Mouse (Mus musculus) myocyte (in vitro differentiated cells): ENCODE measurements at regions not wholly inside any gene's neighbourhood (a gene's known extent, or its start where the extent isn't known, plus 50 kb on each side); places are given as distances from the start of the nearest gene placed in this dataset.

Experiments used
- H3K27me3 ChIP-seq: one replicate; pipeline ENCODE4 v1.6.1; 2011; ENCODE audit not compliant: control insufficient read depth, insufficient read depth, insufficient read length
- H3K36me3 ChIP-seq: one replicate; pipeline ENCODE4 v1.6.1; 2011; ENCODE audit not compliant: control insufficient read depth, insufficient read depth
- H3K4me2 ChIP-seq: one replicate; pipeline ENCODE4 v1.6.1; 2011; ENCODE audit warnings: low read depth, control low read depth
- H3K4me3 ChIP-seq: one replicate; pipeline ENCODE4 v1.5.1; 2011; ENCODE audit warnings: mild to moderate bottlenecking, control low read depth, moderate library complexity
- H3K79me2 ChIP-seq: one replicate; pipeline ENCODE4 v1.6.1; 2011; ENCODE audit not compliant: control insufficient read depth, insufficient read depth
- H3ac ChIP-seq: one replicate; pipeline ENCODE4 v1.6.1; 2011; ENCODE audit not compliant: control insufficient read depth, insufficient read length
- CEBPB ChIP-seq: IDR thresholded peaks from 2 replicates; pipeline ENCODE4 v1.6.1; 2011; ENCODE audit warnings: mild to moderate bottlenecking, moderate library complexity; ENCODE audit not compliant: poor library complexity, insufficient read depth, severe bottlenecking
- E2F4 ChIP-seq: IDR thresholded peaks from one replicate; pipeline ENCODE4 v1.6.1; 2011; ENCODE audit warnings: mild to moderate bottlenecking, control low read depth, moderate library complexity; ENCODE audit not compliant: insufficient read depth
- MAX ChIP-seq: IDR thresholded peaks from one replicate; pipeline ENCODE4 v1.6.1; 2011; ENCODE audit warnings: low read depth, mild to moderate bottlenecking, control low read depth
- MYOD1 ChIP-seq, 3 experiments: IDR thresholded peaks; one replicate each; pipeline ENCODE4 v1.6.1; 2011; ENCODE audit warnings: control low read depth in 2 of 3, low read depth in 2 of 3, mild to moderate bottlenecking in 2 of 3, moderate library complexity in 1 of 3; ENCODE audit not compliant: insufficient read length in 2 of 3, control insufficient read depth in 1 of 3
- MYOG ChIP-seq, 3 experiments: IDR thresholded peaks; one replicate each; pipeline ENCODE4 v1.6.1; 2011; ENCODE audit warnings: control low read depth in 2 of 3, low read depth in 2 of 3, mild to moderate bottlenecking in 2 of 3; ENCODE audit not compliant: insufficient read length in 2 of 3, control insufficient read depth in 1 of 3, insufficient read depth in 1 of 3
- POLR2A ChIP-seq: IDR thresholded peaks from one replicate; pipeline ENCODE4 v1.6.1; 2011; ENCODE audit warnings: low read depth, mild to moderate bottlenecking, control low read depth, moderate library complexity; ENCODE audit not compliant: insufficient read length
- POLR2AphosphoS2 ChIP-seq: IDR thresholded peaks from one replicate; pipeline ENCODE4 v1.6.1; 2011; ENCODE audit warnings: low read depth, control low read depth; ENCODE audit not compliant: insufficient read length
- REST ChIP-seq: IDR thresholded peaks from one replicate; pipeline ENCODE4 v1.6.1; 2011; ENCODE audit warnings: mild to moderate bottlenecking, control low read depth, moderate library complexity; ENCODE audit not compliant: insufficient read depth, insufficient read length
- SRF ChIP-seq: IDR thresholded peaks from one replicate; pipeline ENCODE4 v1.6.1; 2011; ENCODE audit warnings: low read depth; ENCODE audit not compliant: control insufficient read depth, insufficient read length
- TCF12 ChIP-seq: IDR thresholded peaks from one replicate; pipeline ENCODE4 v1.6.1; 2011; ENCODE audit warnings: mild to moderate bottlenecking, control low read depth; ENCODE audit not compliant: poor library complexity, insufficient read depth, severe bottlenecking
- TCF3 ChIP-seq: IDR thresholded peaks from one replicate; pipeline ENCODE4 v1.6.1; 2011; ENCODE audit warnings: low read depth, control low read depth; ENCODE audit not compliant: insufficient read length
- USF1 ChIP-seq: IDR thresholded peaks from one replicate; pipeline ENCODE4 v1.6.1; 2011; ENCODE audit warnings: low read depth, mild to moderate bottlenecking, control low read depth, moderate library complexity

DNA sequence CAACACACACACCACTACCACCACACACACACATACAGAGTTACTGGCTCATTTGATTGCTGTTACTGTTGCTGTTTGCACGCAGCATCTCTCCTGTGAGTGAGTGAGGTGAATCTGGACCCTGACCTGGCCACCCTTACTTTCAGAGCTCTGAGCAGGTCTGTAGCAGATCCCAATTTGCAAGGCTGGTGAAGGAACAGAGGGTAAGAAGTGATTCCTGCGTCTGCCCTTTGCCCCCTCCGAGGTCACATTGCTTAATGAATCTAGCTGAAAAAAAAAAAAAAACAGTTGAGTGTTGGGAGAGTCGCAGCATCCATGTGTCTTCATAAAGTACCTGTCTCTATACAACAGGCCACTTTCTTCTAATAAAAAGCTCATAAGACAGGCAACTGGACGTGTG is 224.1 kb upstream of the Klf3 start:
- no peak for TF ChIP-seq E2F4
- TF ChIP-seq CEBPB, result no peak
- TF ChIP-seq USF1, result no peak
- no peak for TF ChIP-seq SRF
- TF ChIP-seq TCF3, result no peak
- TF ChIP-seq MYOG (IDR thresholded peaks at IDR 0.05; ENCODE audit: control insufficient read depth in 1 of 3, insufficient read depth in 1 of 3, insufficient read length in 2 of 3, low read depth in 2 of 3), result no peak
- TF ChIP-seq POLR2AphosphoS2, result no peak
- TF ChIP-seq POLR2A, result no peak
- TF ChIP-seq REST, result no peak
- no peak for TF ChIP-seq MYOD1 (IDR thresholded peaks at IDR 0.05; ENCODE audit: control insufficient read depth in 1 of 3, insufficient read length in 2 of 3, low read depth in 2 of 3)
- no peak for TF ChIP-seq TCF12
- TF ChIP-seq MAX, result no peak
- peak overlapping the region; percentile 88 for H3K4me2 ChIP-seq
- H3K36me3 ChIP-seq, result no peaks in the 10 kb centered on the region

DNA sequence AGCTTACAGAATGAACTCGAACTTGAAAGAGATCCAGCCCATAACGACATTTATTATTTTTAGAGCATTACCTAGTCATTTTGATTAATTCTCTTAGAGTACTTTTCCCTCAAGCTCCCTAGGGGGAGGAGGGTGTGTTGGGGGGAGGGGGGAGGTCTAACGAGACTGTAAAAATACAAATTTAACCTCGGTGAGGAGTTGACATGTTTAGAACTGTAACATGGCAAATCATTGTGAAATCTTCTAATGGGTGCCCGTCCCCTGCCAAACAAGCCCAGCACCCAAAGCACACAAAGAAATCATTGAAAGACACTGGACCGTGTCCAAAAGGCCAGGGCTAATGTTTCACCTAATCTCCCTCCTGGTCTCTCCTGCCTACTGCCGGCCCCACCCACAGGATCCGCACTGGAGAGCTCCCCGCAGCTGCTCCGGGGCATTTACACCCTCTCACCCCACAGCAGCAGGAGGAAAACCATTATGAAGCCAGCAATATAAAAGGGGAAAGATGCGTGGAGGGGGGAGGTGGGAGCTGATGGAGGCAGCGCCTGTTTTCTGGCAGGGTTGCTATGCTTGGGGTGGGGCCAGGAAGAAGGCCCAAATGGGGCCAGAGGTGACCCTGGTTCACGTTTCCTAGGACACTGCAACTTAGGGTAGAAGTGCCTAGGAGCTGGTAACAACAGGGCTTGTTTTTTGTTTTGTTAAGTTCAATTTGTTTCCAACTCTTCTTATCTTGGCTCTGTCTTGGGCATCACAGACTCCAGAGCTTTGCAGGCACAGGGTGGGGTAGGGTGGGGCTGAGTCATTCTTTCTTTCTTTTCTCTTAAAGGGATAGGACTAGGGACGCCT is 223.5 kb upstream of the Klf3 start:
- Histone ChIP-seq H3K4me3 (no peak overlapping the region), H3K27me3 (no peaks in the 10 kb centered on the region), H3K36me3 (no peaks in the 10 kb centered on the region), H3ac (no peak overlapping the region), H3K79me2 (no peaks in the 10 kb centered on the region), H3K4me2 (peak overlapping the region; percentile 88)
- no peak for TF ChIP-seq POLR2A
- no peak for TF ChIP-seq REST
- peak; percentile 88 for TF ChIP-seq TCF12
- no peak for TF ChIP-seq MAX
- peak; percentile 81 for TF ChIP-seq CEBPB
- peak; percentile 35 to 94 (median 84) for TF ChIP-seq MYOD1 (IDR thresholded peaks at IDR 0.05; ENCODE audit: control insufficient read depth in 1 of 3, insufficient read length in 2 of 3, low read depth in 2 of 3)
- TF ChIP-seq MYOG (IDR thresholded peaks at IDR 0.05; ENCODE audit: control insufficient read depth in 1 of 3, insufficient read depth in 1 of 3, insufficient read length in 2 of 3, low read depth in 2 of 3), result peak; percentile 65 to 94 (median 83)
- TF ChIP-seq SRF, result no peak
- TF ChIP-seq E2F4, result no peak

More for the DNA sequence above, 224.1 kb upstream of the Klf3 start:
- no peak overlapping the region for H3ac ChIP-seq
- no peaks in the 10 kb centered on the region for H3K27me3 ChIP-seq
- no peaks in the 10 kb centered on the region for H3K79me2 ChIP-seq
- H3K4me3 ChIP-seq, result no peak overlapping the region

DNA sequence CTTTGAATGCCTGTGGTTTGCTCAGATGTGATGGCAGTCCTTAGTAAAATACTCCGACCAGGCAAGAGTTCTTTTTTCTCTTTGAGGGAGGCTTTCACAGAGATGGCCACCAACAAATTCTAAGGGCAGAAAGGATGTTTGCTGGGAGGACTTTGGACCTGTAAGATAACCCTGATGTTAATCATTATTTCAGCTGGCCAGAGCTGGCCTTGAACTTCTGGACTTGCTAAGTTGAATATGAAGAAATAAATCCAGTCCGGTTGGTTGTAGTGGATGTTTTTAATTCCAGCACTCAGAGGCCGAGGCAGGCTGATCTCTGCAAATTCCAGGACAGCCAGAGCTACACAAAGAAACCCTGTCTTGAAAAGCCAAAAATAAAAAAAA is 222.9 kb upstream of the Klf3 start:
- peak overlapping the region; percentile 88 for H3K4me2 ChIP-seq

DNA sequence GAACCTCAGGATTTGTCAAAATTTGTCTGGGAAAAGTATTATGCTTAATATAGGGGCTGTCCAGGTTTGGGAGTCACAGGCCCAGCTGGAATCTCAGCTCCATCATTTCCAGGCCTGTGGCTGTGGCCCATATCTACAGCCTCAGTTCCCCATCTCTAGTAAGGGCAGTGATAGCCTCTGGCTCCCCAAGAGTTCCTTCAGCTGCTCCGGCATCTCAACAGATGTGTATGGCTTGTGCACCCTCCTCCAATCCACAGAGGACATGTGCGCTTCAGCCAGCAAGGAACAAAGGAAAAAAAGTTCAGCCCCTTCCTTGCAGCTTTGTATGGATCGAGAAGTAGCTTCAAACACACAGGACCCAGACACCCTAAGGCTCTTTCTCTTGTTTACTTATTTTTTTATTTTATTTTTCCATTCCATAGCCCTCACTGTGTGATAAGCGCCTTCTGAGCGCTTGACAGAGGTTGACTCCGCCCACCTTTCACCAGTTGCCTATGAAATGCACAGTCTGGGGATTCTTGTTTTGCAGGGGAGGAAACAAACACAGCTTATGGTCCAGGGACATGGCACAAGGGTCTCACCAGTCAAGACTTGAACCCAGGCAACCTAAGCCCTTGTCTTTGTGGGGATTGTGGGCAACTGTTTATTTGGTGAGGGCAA is 222.3 kb upstream of the Klf3 start:
- H3K79me2 ChIP-seq, result no peaks in the 10 kb centered on the region
- no peaks in the 10 kb centered on the region for H3K36me3 ChIP-seq
- no peak for TF ChIP-seq TCF3
- TF ChIP-seq CEBPB, result no peak
- TF ChIP-seq POLR2AphosphoS2, result no peak
- no peak for TF ChIP-seq POLR2A
- TF ChIP-seq REST, result no peak
- no peak for TF ChIP-seq USF1
- no peak for TF ChIP-seq MYOG (IDR thresholded peaks at IDR 0.05; ENCODE audit: control insufficient read depth in 1 of 3, insufficient read depth in 1 of 3, insufficient read length in 2 of 3, low read depth in 2 of 3)
- no peak for TF ChIP-seq TCF12
- TF ChIP-seq E2F4, result no peak
- TF ChIP-seq MYOD1 (IDR thresholded peaks at IDR 0.05; ENCODE audit: control insufficient read depth in 1 of 3, insufficient read length in 2 of 3, low read depth in 2 of 3), result no peak
- no peak overlapping the region for H3K4me2 ChIP-seq
- no peak overlapping the region for H3ac ChIP-seq
- H3K27me3 ChIP-seq, result no peaks in the 10 kb centered on the region
- no peak overlapping the region for H3K4me3 ChIP-seq

More for the DNA sequence above, 222.9 kb upstream of the Klf3 start:
- TF ChIP-seq POLR2AphosphoS2 (no peak), TCF3 (no peak), USF1 (no peak), E2F4 (no peak), MYOG (IDR thresholded peaks at IDR 0.05; ENCODE audit: control insufficient read depth in 1 of 3, insufficient read depth in 1 of 3, insufficient read length in 2 of 3, low read depth in 2 of 3) (no peak), TCF12 (no peak), REST (no peak), MYOD1 (IDR thresholded peaks at IDR 0.05; ENCODE audit: control insufficient read depth in 1 of 3, insufficient read length in 2 of 3, low read depth in 2 of 3) (no peak), POLR2A (no peak), MAX (no peak), SRF (no peak), CEBPB (no peak)
- no peaks in the 10 kb centered on the region for H3K27me3 ChIP-seq
- H3ac ChIP-seq, result no peak overlapping the region
- no peak overlapping the region for H3K4me3 ChIP-seq
- no peaks in the 10 kb centered on the region for H3K79me2 ChIP-seq
- H3K36me3 ChIP-seq, result no peaks in the 10 kb centered on the region
